ENCODE assay signal across 8 mouse cellular contexts in the genomic region with DNA sequence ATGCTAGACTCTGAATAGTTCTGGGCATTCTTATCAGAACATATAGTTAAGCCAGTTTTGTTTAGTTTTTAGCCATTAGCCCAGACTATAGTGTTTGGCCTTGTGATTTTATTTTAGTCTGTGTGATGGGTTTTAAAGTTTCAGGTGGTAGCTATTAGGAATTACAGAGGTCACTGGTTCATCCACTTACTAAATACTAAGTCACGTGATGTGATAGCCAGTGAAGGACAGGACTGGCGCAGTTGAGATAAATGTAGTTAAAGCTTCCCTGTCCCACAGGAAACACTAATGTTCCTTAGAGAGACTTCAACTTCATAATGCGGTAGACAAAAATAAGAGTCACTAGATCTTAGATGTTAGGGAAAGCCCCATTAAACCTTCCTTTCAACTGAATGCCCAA. TPM values are rescaled to one million over a fixed set of nuclear protein-coding genes. Genes with fewer than 3 reads are reported as not detected.
A peak's percentile ranks its signal among the peaks of the same experiment; 100 is the strongest.
DNase-seq lines count a peak whose midpoint lies in the region; ATAC-seq lines count a peak whose summit lies in the region.

No protein-coding gene starts in this region.

- peak; percentile 31 for DNase-seq in cerebellum, adult 9-10 months
- DNase-seq in cerebellum, adult 11 months = no peak
- DNase-seq in 416B (ENCODE audit: low read depth) = peak; percentile 44
- no peak for DNase-seq in liver, embryonic 13.5 days
- DNase-seq in layer of hippocampus, adult 8-10 months (ENCODE audit: low spot score in 2 of 2) = no peak
- no peak for DNase-seq in spleen, adult 12 weeks (ENCODE audit: low spot score)
- DNase-seq in adrenal gland, adult (ENCODE audit: inconsistent age in 2 of 2, low spot score in 1 of 2) = no peak

- no peak for ATAC-seq in forebrain, embryonic 12.5 days (ENCODE audit: low FRiP score)
- ATAC-seq in liver, embryonic 13.5 days (ENCODE audit: low read depth) = no peak

- peaks cover 5% of the 10 kb centered on the region; the same call in 1 of the 2 replicates for H3K36me3 ChIP-seq in forebrain, embryonic 12.5 days (replicated peaks)
- peaks cover 24% of the 10 kb centered on the region for H3K36me3 ChIP-seq in liver, embryonic 13.5 days

- no peak overlapping the region for H3K27ac ChIP-seq in forebrain, embryonic 12.5 days
- peak overlapping the region; percentile 92 for H3K27ac ChIP-seq in liver, embryonic 13.5 days

- peaks cover 28% of the 10 kb centered on the region for H3K4me1 ChIP-seq in forebrain, embryonic 12.5 days
- H3K4me1 ChIP-seq in liver, embryonic 13.5 days (replicated peaks) = peaks cover 53% of the 10 kb centered on the region

- H3K27me3 ChIP-seq in forebrain, embryonic 12.5 days = no peaks in the 10 kb centered on the region
- H3K27me3 ChIP-seq in liver, embryonic 13.5 days = no peaks in the 10 kb centered on the region

- H3K4me3 ChIP-seq in forebrain, embryonic 12.5 days (replicated peaks) = peak overlapping the region; percentile 74
- peak overlapping the region; percentile 83 for H3K4me3 ChIP-seq in liver, embryonic 13.5 days (replicated peaks)

- 81% methylated on average over 3 of the region's 3 CpGs for WGBS in forebrain, embryonic 12.5 days
- WGBS in liver, embryonic 13.5 days (ENCODE audit: insufficient replicate concordance) = 35% methylated on average over 3 of the region's 3 CpGs

- H3K9ac ChIP-seq in forebrain, embryonic 12.5 days = peak overlapping the region; percentile 83
- H3K9ac ChIP-seq in liver, embryonic 13.5 days = peak overlapping the region; percentile 87

- H3K9me3 ChIP-seq in forebrain, embryonic 12.5 days = no peaks in the 10 kb centered on the region
- H3K9me3 ChIP-seq in liver, embryonic 13.5 days (replicated peaks) = no peaks in the 10 kb centered on the region

- peak overlapping the region; percentile 65 for H3K4me2 ChIP-seq in forebrain, embryonic 12.5 days
- peak overlapping the region; percentile 93 for H3K4me2 ChIP-seq in liver, embryonic 13.5 days

RNA-seq across cellular contexts. Expression of a gene that starts 0.8 kb away (rescaled TPM):
- 12.4 and 16.8 TPM in 2 replicates for polyA plus RNA-seq in forebrain, embryonic 12.5 days (2016; fragmentation: Nextera tagmentation; extraction: Ambion mirVana)
- 7.2 and 7.5 TPM in 2 replicates for polyA plus RNA-seq in liver, embryonic 13.5 days (2015; fragmentation: Nextera tagmentation; extraction: Ambion mirVana)
- total RNA-seq in layer of hippocampus, adult 8-10 months (2022) = 1 to 10 TPM; 3.6 to 5.6 (median 4.3) TPM

RNA-seq across cellular contexts. Expression of a gene that starts 1.0 kb away (rescaled TPM):
- polyA plus RNA-seq in forebrain, embryonic 12.5 days (2016; fragmentation: Nextera tagmentation; extraction: Ambion mirVana) = 29.8 and 30.4 TPM in 2 replicates
- polyA plus RNA-seq in liver, embryonic 13.5 days (2015; fragmentation: Nextera tagmentation; extraction: Ambion mirVana) = 6.8 and 7.0 TPM in 2 replicates
- 10 to 100 TPM; 21.7 to 32.5 (median 25.7) TPM for total RNA-seq in layer of hippocampus, adult 8-10 months (2022)

Comparison
In these comparisons a context has a peak if more than half of its experiments do, and no peak if none do; other contexts are left out.
1. DNase-seq: peak in cerebellum, adult 9-10 months (single experiment) and 416B (single experiment); none in cerebellum, adult 11 months (single experiment), liver, embryonic 13.5 days (single experiment), layer of hippocampus, adult 8-10 months (0 of 2), spleen, adult 12 weeks (single experiment) and adrenal gland, adult (0 of 2).